Mouse (Mus musculus) CH12.LX (cell line): ENCODE data around the gene Sult5a1.

Experiments used
- ETS1 ChIP-seq: conservative IDR thresholded peaks from 2 replicates; pipeline ENCODE4 v1.6.1; 2012; ENCODE audit warnings: low read depth, mild to moderate bottlenecking, inconsistent platforms, low read length, improper control_type of control experiment, moderate library complexity
- POLR2A ChIP-seq: IDR thresholded peaks from 2 replicates; pipeline ENCODE4 v1.6.1; 2011; ENCODE audit warnings: low read depth, mild to moderate bottlenecking, improper control_type of control experiment, low read length

- TF ChIP-seq ETS1 (no peak), POLR2A (no peak)
These were observed 60.9 kb downstream of the Sult5a1 start for GRCm38 (mm10) chr8:123097216-123097615.
